Comparison of ENCODE assay signal across 21 mouse cellular contexts in the genomic region with DNA sequence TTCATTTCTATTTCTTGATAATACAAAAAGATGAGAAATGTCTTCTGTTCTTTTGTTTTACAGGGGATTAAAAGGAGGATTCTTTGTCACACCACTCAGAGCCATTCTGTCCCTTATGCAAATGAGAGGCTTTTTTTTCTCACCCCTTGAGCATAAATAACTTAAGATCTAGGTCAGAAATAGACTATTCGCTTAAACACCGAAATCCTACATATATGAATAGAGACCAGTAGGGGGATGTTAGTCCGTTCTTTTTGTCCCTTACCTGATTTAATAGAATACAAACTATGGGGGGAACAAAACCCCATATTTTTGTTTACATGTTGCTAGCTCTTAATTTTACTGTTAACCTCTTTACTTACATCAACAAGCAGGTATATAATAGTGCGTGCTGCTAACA. TPM values are rescaled to one million over a fixed set of nuclear protein-coding genes. Genes with fewer than 3 reads are reported as not detected.
DNase-seq lines count a peak whose midpoint lies in the region; ATAC-seq lines count a peak whose summit lies in the region.
"Had no signal": no experiment of that assay in that cellular context is flagged by ENCODE, and none has a peak within 500 bp of the region (broad histone marks: within the 10 kb centered on the region; RNA-seq: fewer than 3 reads in every experiment).

No protein-coding gene starts in this region.

- WGBS in forebrain, embryonic 14.5 days = 53% methylated on average over 4 of the region's 4 CpGs
- WGBS in hindbrain, embryonic 15.5 days = 40% methylated on average over 4 of the region's 4 CpGs
- 37% methylated on average over 4 of the region's 4 CpGs for WGBS in midbrain, embryonic 16.5 days

- no peak for ATAC-seq in forebrain, embryonic 14.5 days
- no peak for ATAC-seq in hindbrain, embryonic 15.5 days (ENCODE audit: low FRiP score, low read depth)
- no peak for ATAC-seq in midbrain, embryonic 16.5 days
- ATAC-seq: lung, postnatal 0 days had no signal

- H3K27me3 ChIP-seq in forebrain, embryonic 14.5 days (replicated peaks; ENCODE audit: control insufficient read depth, insufficient read depth, low read length) = no peaks in the 10 kb centered on the region
- H3K27me3 ChIP-seq in hindbrain, embryonic 15.5 days = no peaks in the 10 kb centered on the region
- no peaks in the 10 kb centered on the region for H3K27me3 ChIP-seq in midbrain, embryonic 16.5 days (ENCODE audit: control insufficient read depth, insufficient read depth, low read depth, low read length)
- H3K27me3 ChIP-seq: stomach, embryonic 15.5 days had no signal

- H3K9ac ChIP-seq in forebrain, embryonic 14.5 days (ENCODE audit: low read length) = peak overlapping the region; percentile 79
- H3K9ac ChIP-seq in hindbrain, embryonic 15.5 days = peak overlapping the region; percentile 66; the same call in 1 of the 2 replicates
- peak overlapping the region; percentile 82 for H3K9ac ChIP-seq in midbrain, embryonic 16.5 days (ENCODE audit: low read depth, low read length)
- H3K9ac ChIP-seq: liver, embryonic 14.5 days; stomach, embryonic 15.5 days had no signal

- H3K4me2 ChIP-seq in forebrain, embryonic 14.5 days (ENCODE audit: low read length) = peak overlapping the region; percentile 79
- peak overlapping the region; percentile 79 for H3K4me2 ChIP-seq in hindbrain, embryonic 15.5 days
- peak overlapping the region; percentile 62 for H3K4me2 ChIP-seq in midbrain, embryonic 16.5 days (ENCODE audit: low read length)
- H3K4me2 ChIP-seq: stomach, embryonic 15.5 days had no signal

- H3K4me3 ChIP-seq in forebrain, embryonic 14.5 days (ENCODE audit: low read depth, low read length) = 0 out of 2 replicates have a peak overlapping the region, but pooled peaks have one; percentile 97
- H3K4me3 ChIP-seq in hindbrain, embryonic 15.5 days = peak overlapping the region; percentile 79
- H3K4me3 ChIP-seq in midbrain, embryonic 16.5 days (ENCODE audit: low read depth, low read length) = no peak overlapping the region; the same call in 1 of the 2 replicates
- H3K4me3 ChIP-seq: erythroblast, embryonic 14.5 days; stomach, embryonic 15.5 days had no signal

- peaks cover 5% of the 10 kb centered on the region for H3K4me1 ChIP-seq in forebrain, embryonic 14.5 days (ENCODE audit: control insufficient read depth, insufficient read depth, low read length)
- peaks cover 10% of the 10 kb centered on the region for H3K4me1 ChIP-seq in hindbrain, embryonic 15.5 days (replicated peaks)
- peaks cover 7% of the 10 kb centered on the region for H3K4me1 ChIP-seq in midbrain, embryonic 16.5 days (ENCODE audit: control insufficient read depth, insufficient read depth, low read length)

- DNase-seq in brain, adult 2 months (ENCODE audit: low read depth, low spot score) = peak; percentile 16
- DNase-seq in forebrain, embryonic 14.5 days (ENCODE audit: low spot score) = peak; percentile 56
- DNase-seq in cerebellum, adult 18-20 months = no peak
- DNase-seq in lung, postnatal 36 days = no peak
- DNase-seq in embryo, embryonic 10.5 days (ENCODE audit: low spot score) = no peak
- no peak for DNase-seq in lung, postnatal 10 days
- DNase-seq: adrenal gland, adult 2 months; cerebellum, adult 8-10 months; heart, adult 11 months had no signal

- peaks cover 7% of the 10 kb centered on the region for H3K36me3 ChIP-seq in forebrain, embryonic 14.5 days (ENCODE audit: control insufficient read depth, insufficient read depth, low read length)
- H3K36me3 ChIP-seq in hindbrain, embryonic 15.5 days = no peaks in the 10 kb centered on the region
- H3K36me3 ChIP-seq in midbrain, embryonic 16.5 days (ENCODE audit: control insufficient read depth, insufficient read depth, low read length) = no peaks in the 10 kb centered on the region
- H3K36me3 ChIP-seq: G1E; stomach, embryonic 15.5 days had no signal

- peak overlapping the region; percentile 99 for H3K27ac ChIP-seq in forebrain, embryonic 14.5 days (ENCODE audit: low read depth, low read length)
- peak overlapping the region; percentile 99 for H3K27ac ChIP-seq in hindbrain, embryonic 15.5 days (replicated peaks)
- H3K27ac ChIP-seq in midbrain, embryonic 16.5 days (ENCODE audit: low read length) = peak overlapping the region; percentile 100
- H3K27ac ChIP-seq: liver, embryonic 14.5 days; stomach, embryonic 15.5 days had no signal

- no peaks in the 10 kb centered on the region for H3K9me3 ChIP-seq in forebrain, embryonic 14.5 days (replicated peaks; ENCODE audit: control insufficient read depth, low read length)
- no peaks in the 10 kb centered on the region for H3K9me3 ChIP-seq in hindbrain, embryonic 15.5 days
- H3K9me3 ChIP-seq in midbrain, embryonic 16.5 days (replicated peaks; ENCODE audit: control insufficient read depth, low read length, poor library complexity, severe bottlenecking) = no peaks in the 10 kb centered on the region
- H3K9me3 ChIP-seq: embryonic facial prominence, embryonic 10.5 days; G1E; stomach, embryonic 15.5 days had no signal

RNA-seq across cellular contexts. Expression of a gene that starts 2.5 kb away (rescaled TPM):
- 18,182 and 18,289 TPM in 2 replicates for polyA plus RNA-seq in forebrain, embryonic 14.5 days (2014; fragmentation: Nextera tagmentation; extraction: Ambion mirVana)
- 14,750 and 15,534 TPM in 2 replicates for polyA plus RNA-seq in hindbrain, embryonic 15.5 days (2015; fragmentation: Nextera tagmentation; extraction: Ambion mirVana)
- 17,735 and 17,910 TPM in 2 replicates for polyA plus RNA-seq in midbrain, embryonic 16.5 days (2015; fragmentation: Nextera tagmentation; extraction: Ambion mirVana)

RNA-seq across cellular contexts. Expression of a gene that starts 2.6 kb away (rescaled TPM):
- not detected in 2 replicates for polyA plus RNA-seq in forebrain, embryonic 14.5 days (2014; fragmentation: Nextera tagmentation; extraction: Ambion mirVana)
- polyA plus RNA-seq in hindbrain, embryonic 15.5 days (2015; fragmentation: Nextera tagmentation; extraction: Ambion mirVana) = not detected in 2 replicates
- polyA plus RNA-seq in midbrain, embryonic 16.5 days (2015; fragmentation: Nextera tagmentation; extraction: Ambion mirVana) = not detected in 2 replicates
- polyA plus RNA-seq: embryonic facial prominence, embryonic 10.5 days; erythroblast, embryonic 14.5 days; G1E; heart, postnatal 0 days; intestine, embryonic 14.5 days; kidney, embryonic 16.5 days; limb, embryonic 11.5 days; lung, postnatal 0 days; stomach, embryonic 15.5 days had no signal

RNA-seq across cellular contexts. Expression of a gene that starts 21.6 kb away (rescaled TPM):
- 1,499 and 1,719 TPM in 2 replicates for polyA plus RNA-seq in forebrain, embryonic 14.5 days (2014; fragmentation: Nextera tagmentation; extraction: Ambion mirVana)
- polyA plus RNA-seq in hindbrain, embryonic 15.5 days (2015; fragmentation: Nextera tagmentation; extraction: Ambion mirVana) = 1,411 and 1,419 TPM in 2 replicates
- 1,165 and 1,361 TPM in 2 replicates for polyA plus RNA-seq in midbrain, embryonic 16.5 days (2015; fragmentation: Nextera tagmentation; extraction: Ambion mirVana)

RNA-seq across cellular contexts. Expression of a gene that starts 38.0 kb away (rescaled TPM):
- 10.9 TPM in 2 replicates for polyA plus RNA-seq in forebrain, embryonic 14.5 days (2014; fragmentation: Nextera tagmentation; extraction: Ambion mirVana)
- polyA plus RNA-seq in hindbrain, embryonic 15.5 days (2015; fragmentation: Nextera tagmentation; extraction: Ambion mirVana) = 26.8 and 29.3 TPM in 2 replicates
- 27.9 and 33.5 TPM in 2 replicates for polyA plus RNA-seq in midbrain, embryonic 16.5 days (2015; fragmentation: Nextera tagmentation; extraction: Ambion mirVana)

RNA-seq across cellular contexts. Expression of a gene that starts 57.7 kb away (rescaled TPM):
- polyA plus RNA-seq in forebrain, embryonic 14.5 days (2014; fragmentation: Nextera tagmentation; extraction: Ambion mirVana) = 0.18 and 0.36 TPM in 2 replicates
- 1.9 and 2.5 TPM in 2 replicates for polyA plus RNA-seq in hindbrain, embryonic 15.5 days (2015; fragmentation: Nextera tagmentation; extraction: Ambion mirVana)
- 0.36 and 0.39 TPM in 2 replicates for polyA plus RNA-seq in midbrain, embryonic 16.5 days (2015; fragmentation: Nextera tagmentation; extraction: Ambion mirVana)
- polyA plus RNA-seq: erythroblast, embryonic 14.5 days; G1E had no signal

Comparison
In these comparisons a context has a peak if more than half of its experiments do, and no peak if none do; other contexts are left out.
1. DNase-seq: peak in brain, adult 2 months (single experiment) and forebrain, embryonic 14.5 days (single experiment); none in cerebellum, adult 18-20 months (0 of 2), lung, postnatal 36 days (single experiment), embryo, embryonic 10.5 days (single experiment) and lung, postnatal 10 days (single experiment).
2. Peak in every context shown above with its lines, with median percentiles within 50 percentile points of each other: H3K27ac ChIP-seq, H3K4me2 ChIP-seq and H3K9ac ChIP-seq.